Mouse (Mus musculus) megakaryocyte progenitor cell, adult 5-6 weeks (primary cell): ENCODE measurements around the gene Gm21969. TPM values are rescaled to one million over a fixed set of nuclear protein-coding genes. Genes with fewer than 3 reads are reported as not detected.

Experiments
- ATAC-seq: replicated peaks from 2 replicates; pipeline ENCODE4 v1.8.0; 2016; ENCODE audit warnings: mild to moderate bottlenecking, moderate TSS enrichment, inconsistent platforms; ENCODE audit not compliant: poor library complexity
- total RNA-seq, 2 experiments: library from RNA; stranded (forward) in 1 of 2; stranded (reverse) in 1 of 2; fragments of 157-497, 149-512 nt in 1 of 2; fragments of 200-1000 nt in 1 of 2; gene quantifications; 2 replicates each; pipeline versions ENCODE4 v1.2.3 to v1.2.4; 2015 to 2017

The Gm21969 gene
- total RNA-seq, 2 experiments from 2014 or later, result not detected

- ATAC-seq, result peak; percentile 97
Observed at GRCm38 (mm10) chr4:139616276-139617000, 13.5 kb downstream of the Gm21969 start.

- ATAC-seq, result no peak
Observed at GRCm38 (mm10) chr4:139617001-139617364, 14.0 kb downstream of the Gm21969 start.

GRCm38 (mm10) chr4:139619765-139620164 lies 16.8 kb downstream of the Gm21969 start:
- no peak for ATAC-seq

DNA sequence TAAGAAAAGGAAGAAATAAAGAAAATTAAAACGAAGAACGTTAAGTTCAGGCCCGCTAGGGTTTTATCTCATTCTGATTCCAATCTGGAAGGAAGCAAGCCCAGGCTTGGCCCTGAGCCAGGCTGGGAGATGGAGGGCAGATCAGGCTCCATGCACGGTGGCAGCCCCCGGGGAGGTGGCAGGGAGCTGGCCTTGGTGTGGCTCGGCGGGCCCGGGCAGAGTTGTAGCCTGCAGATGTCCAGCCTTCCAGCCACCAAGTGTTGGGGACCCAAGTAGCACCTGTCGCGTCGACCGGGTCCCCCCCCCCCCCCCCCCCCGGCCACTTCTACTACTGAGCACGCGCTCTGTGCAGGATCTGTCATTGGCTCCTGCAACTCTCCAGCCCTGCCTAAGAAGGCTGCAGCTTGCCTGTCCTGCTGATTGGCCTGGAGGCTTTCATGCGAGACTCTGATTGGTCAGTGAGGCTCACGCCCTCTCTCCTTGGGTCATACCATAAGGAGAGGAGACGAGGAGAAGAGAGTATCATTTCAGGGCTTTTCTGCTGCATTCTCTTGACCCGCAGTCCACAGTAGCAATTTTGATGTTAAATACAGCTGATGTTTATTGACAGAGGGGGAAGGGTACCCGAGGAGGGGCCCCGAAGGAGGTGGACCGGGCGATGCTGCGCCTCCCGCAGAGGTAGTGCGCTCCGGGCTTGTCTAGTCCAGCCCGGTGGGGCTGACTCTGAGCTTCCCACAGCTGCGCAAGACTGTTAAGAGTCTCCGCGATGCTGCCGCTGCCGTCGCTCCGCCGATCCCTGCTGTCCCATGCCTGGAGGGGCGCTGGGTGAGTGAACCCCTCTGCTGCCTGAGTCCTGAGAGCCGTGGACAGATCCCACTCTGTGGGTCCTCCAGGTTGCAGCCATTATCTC lies 19.6 kb downstream of the Gm21969 start, which contains the start of gene Aldh4a1:
Gene Aldh4a1 (plus strand): TSS at position 494 of the 910 bp plus-strand sequence.
- peak; percentile 96 for ATAC-seq

DNA sequence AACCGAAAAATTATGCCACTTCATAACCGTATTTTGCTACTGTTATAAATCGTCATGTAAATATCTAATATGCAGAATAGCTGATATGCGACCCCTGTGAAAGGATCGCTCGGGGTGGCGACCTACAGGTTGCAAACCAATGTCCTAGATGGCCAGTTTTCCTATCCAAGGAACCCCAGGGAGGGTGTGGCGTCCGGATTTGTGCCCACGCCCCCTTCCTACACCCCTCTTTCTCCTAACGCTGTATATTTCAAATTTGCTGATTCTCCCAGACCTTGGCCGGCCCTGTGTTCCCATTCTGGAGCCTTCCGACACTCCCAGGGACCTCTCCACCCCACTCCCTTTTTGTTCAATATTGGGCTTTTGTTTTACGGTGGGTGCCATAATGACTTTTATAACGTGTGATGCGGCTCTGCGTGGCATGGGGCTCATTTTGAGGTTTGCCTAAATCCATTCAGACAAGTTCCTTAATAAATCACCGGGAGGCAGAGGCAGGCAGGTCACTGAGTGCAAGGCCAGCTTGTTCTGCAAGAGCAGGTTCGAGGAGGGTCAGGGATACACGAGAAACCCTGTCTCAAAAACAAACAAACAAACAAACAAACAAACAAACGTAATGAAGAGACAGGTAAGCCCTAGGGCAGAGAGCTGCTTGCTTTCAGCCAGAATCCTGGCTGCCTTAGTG lies 20.6 kb downstream of the Gm21969 start:
- ATAC-seq, result no peak

DNA sequence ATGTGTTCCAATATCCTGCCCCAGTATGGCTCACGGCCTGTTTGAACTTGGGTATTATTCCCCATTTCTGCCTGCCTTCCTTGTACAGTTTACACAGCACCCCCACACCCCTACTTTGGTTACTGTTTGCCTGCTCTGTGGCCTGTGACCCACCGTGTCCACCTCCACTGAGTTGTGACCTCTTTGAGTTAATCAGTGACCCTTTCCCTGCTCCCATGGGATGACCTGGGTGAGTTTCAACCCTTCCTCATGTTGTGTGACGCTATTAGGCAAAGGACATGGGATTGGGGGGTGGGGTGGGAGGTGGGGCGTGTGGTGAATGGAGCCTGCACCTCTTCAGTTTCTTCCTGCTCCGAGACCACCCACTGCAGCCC lies 21.1 kb downstream of the Gm21969 start:
- no peak for ATAC-seq

DNA sequence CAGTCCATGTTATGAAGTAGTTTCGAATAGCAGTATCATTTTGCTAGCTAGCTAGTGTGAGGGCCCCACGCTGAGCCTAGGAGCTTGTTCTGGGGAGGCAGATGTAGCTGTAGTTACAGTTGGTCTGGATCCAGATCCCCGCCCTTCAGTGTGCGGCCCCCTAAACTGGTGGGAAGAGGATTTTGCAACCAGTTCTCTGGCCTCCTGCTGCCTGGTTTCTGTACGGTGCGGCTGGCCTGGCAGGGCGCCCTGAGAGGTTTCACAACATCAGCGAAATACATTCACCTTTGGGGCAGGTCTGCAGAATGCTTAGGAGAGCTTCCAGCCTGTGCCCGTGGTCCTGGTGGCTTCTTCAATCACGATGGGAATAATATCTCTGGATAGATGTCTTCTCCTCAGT lies 21.7 kb downstream of the Gm21969 start:
- peak; percentile 16 for ATAC-seq

DNA sequence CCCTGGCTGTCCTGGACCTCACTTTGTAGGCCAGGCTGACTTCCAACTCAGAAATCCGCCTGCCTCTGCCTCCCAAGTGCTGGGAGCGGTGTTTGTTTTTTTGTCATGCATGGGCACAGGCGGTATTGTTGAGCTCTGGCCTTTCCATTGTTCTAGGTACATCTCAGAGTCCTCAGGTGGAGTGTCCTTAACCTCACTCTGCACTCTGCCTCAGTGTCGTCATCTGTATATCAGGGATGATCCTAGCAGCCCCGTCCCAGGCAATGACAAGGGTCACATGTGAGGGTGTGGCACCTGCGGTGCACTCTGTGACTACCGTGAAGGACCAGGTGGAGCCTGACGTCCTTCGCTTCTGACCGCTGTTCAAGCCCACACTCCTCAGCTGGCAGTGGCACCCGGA lies 24.4 kb downstream of the Gm21969 start:
- no peak for ATAC-seq

DNA sequence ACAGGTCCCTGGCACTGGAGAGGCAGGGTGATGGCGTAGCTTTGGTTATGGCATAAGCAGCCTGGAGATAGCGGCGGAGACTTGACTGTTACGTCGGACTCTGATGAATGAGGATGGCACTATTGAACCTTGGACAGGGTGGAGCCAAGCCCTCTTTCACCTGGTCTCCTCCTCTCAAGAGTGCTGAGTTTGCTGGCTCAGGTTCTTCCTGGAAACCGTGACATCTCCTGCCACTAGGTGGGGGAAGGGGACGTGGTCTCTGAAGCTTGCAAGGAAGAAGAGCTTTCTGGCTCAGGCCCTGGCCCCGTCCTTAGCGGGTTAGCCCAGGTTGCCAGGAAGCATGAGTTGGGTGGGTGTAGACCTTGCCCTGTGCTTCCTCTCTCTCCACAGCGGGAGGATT lies 27.2 kb downstream of the Gm21969 start:
- ATAC-seq, result peak; percentile 12

- ATAC-seq, result no peak
Observed at GRCm38 (mm10) chr4:139631141-139631540, 28.2 kb downstream of the Gm21969 start.

DNA sequence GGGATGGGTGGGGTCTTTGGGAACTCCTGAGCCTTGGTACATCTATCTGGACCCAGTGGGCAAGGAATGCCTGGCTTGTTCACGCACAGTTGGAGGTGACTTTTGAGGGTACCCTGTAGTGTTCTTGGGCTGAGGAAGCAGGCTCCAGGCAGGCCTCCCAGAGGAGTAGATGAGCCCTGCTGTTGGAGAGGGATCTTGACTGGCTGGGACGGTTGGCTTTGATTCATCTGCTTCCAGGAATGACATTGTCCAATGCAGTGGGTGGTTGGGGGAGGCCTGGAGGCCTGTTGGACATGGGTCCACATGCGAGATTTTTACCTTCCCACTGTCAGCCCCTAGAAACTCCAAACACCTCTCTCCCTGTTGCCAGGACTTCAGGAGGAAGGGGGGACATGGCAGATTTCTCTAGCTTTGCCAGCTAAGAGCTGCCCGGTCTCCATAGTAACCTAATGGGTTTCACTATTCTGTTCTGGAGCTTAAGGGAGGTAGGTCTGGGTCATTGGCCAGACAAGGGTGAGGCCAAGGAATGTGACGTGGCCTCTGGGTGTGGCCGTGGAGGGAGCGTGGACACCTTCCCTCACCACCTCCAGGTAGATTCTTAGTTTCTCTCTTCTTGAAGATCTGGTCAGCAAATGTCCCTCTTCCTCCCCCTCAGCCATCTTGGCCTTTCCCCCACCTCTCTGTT lies 28.7 kb downstream of the Gm21969 start:
- ATAC-seq, result no peak

DNA sequence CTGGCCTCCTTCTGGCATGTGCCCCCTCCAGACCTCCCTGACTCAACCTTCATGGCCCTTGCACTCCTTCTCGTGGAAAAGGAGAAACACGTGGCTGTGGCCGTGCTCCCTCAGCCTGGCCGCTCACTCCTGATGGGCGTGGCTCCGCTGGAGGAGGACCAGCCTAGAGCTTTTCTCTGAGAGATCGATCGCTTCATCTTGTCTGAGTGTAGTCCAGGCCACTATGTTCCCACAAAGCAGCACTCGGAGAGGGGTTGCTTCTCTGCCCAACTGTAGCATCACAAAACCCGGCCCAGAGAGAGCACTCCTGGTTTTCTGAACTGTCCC lies 29.2 kb downstream of the Gm21969 start:
- no peak for ATAC-seq

- ATAC-seq, result peak; percentile 61
Observed at GRCm38 (mm10) chr4:139636373-139636772, 33.4 kb downstream of the Gm21969 start.

GRCm38 (mm10) chr4:139637847-139638246 lies 34.9 kb downstream of the Gm21969 start:
- no peak for ATAC-seq

GRCm38 (mm10) chr4:139638356-139638755 lies 35.4 kb downstream of the Gm21969 start:
- ATAC-seq, result no peak

GRCm38 (mm10) chr4:139639801-139640200 lies 36.8 kb downstream of the Gm21969 start:
- ATAC-seq, result peak; percentile 5; the same call in 1 of the 2 replicates

DNA sequence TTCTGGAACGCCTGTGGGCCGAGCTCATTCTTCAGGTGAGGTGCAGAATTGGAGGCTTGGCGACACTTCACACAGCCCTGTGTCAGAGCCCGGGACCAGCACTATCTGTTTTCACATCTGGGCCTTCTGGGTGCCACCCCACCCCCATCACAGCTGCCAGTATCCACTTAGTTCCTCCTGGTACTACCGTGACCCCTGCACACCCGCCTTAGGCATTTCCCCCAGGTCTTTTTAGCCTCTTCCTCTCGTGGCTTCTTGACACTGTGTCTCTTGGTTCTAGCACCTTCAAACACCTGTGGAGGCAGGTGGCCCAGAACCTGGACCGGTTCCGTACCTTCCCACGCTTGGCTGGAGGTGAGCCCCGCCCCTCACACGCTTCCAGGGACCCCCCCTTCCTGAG lies 37.3 kb downstream of the Gm21969 start:
- peak; percentile 38 for ATAC-seq

GRCm38 (mm10) chr4:139640775-139641174 lies 37.8 kb downstream of the Gm21969 start:
- ATAC-seq, result peak; percentile 51

DNA sequence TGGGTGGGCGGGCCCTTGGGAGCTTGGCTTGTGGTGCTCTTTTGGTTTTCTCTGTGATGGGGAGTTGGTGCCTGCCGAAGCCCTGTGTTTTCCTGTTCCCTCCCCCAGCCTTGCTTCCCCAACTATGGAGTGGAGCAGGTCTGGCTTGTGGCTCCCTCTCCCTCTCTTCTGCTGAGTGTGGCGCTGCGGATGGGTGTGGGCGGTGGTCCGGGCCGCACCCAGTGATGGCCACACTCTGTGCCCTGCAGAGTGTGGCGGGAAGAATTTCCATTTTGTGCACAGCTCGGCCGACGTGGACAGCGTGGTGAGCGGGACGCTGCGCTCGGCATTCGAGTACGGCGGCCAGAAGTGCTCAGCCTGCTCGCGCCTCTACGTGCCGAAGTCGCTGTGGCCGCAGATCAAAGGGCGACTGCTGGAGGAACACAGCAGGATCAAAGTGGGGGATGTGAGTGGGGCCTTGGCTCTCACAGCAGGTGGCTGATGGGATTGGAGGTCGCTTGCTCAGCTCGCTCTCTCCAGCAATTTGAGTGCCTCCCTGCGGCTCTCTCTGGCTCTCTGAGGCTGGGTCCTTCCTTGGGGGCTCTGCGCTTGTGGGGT lies 38.9 kb downstream of the Gm21969 start:
- ATAC-seq, result no peak

DNA sequence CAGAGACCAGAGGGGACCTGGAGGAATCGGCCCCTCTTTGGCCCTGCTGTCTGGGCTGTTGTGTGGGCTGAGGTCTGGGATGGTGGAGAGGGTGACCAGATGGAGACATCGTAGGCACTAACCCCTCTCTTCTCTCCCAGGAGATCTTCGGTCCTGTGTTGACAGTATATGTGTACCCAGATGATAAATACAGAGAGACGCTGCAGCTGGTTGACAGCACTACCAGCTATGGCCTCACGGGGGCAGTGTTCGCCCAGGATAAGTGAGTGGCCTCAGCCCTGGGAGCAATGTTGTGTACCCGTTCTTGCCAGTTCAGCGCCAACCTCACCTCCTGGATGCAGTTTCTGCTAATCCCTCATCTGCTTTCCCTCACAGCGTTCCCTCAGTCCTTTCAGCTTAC lies 41.0 kb downstream of the Gm21969 start:
- ATAC-seq, result peak; percentile 76

GRCm38 (mm10) chr4:139646916-139647315 lies 43.9 kb downstream of the Gm21969 start:
- ATAC-seq, result 0 out of 2 replicates have a peak, but pooled peaks have one; percentile 27
